Mouse (Mus musculus) hematopoietic stem cell, adult 5-6 weeks (primary cell): Measurements from ENCODE around the gene Pakap. TPM values are rescaled to one million over a fixed set of nuclear protein-coding genes. Genes with fewer than 3 reads are reported as not detected.
"Not testable (repeated sequence)": the region's sequence is repeated elsewhere in the genome, so short reads cannot be mapped to it uniquely, and the experiment has no call there.

ENCODE experiments used
- ATAC-seq, 2 experiments: fragments of 125-278 bp in 1 of 2; replicated peaks in 1 of 2; 2 replicates each; pipeline ENCODE4 v1.8.0; 2016 to 2017; ENCODE audit warnings: inconsistent platforms in 2 of 2, mild to moderate bottlenecking in 2 of 2, moderate number of reproducible peaks in 2 of 2, low read depth in 1 of 2, moderate TSS enrichment in 1 of 2; ENCODE audit not compliant: low FRiP score in 2 of 2, poor library complexity in 2 of 2, severe bottlenecking in 2 of 2, insufficient read depth in 1 of 2, low TSS enrichment in 1 of 2
- total RNA-seq: library from RNA; stranded (forward); fragments of 172-1452, 232-1000 nt; gene quantifications from 2 replicates; pipeline ENCODE4 v1.2.3, GENCODE M21; 2017

The Pakap gene
- total RNA-seq, 1 experiment from 2014 or later = not detected

- ATAC-seq = no peak
Measured at GRCm38 (mm10) chr4:57884511-57884910, 316.5 kb downstream of the Pakap start.

GRCm38 (mm10) chr4:57885186-57885585, 317.2 kb downstream of the Pakap start:
- ATAC-seq = no peak

GRCm38 (mm10) chr4:57886066-57886887, 318.3 kb downstream of the Pakap start:
- peak; percentile 22 to 33; a peak in 2 of 4 replicates for ATAC-seq

DNA sequence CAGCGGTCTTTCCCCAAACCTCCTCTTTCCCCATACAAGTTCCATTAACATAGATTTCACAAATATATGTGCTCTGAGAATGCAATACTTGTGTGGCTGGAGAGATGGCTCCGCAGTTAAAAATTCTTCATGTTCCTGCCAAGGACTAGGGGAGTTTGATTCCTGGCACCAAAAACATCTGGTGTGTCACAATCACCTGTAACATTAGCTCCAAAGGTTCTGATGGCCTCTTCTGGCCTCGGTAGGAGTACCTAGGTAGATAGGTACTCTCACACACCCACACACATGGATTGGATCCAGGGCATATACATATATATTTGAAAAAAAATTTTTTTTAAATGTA, 318.9 kb downstream of the Pakap start:
- ATAC-seq = no peak

DNA sequence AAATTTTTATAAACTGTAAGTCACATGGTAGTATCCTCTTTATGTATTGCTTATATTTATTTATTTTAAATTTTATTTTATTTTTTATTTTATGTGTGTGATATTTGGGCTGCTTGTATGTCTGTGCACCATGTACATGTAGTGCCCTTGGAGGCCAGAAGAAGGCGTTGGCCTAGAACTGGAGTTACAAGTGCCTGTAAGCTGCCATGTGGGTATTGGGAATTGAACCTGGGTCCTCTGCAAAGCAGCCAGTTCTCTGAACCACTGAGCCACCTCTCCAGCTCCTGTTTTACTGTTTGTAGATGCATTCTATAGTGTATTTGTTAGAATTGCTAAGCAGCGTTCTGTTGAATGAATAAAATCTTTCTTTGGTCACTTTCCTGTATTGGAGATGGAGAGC, 320.3 kb downstream of the Pakap start:
- ATAC-seq = no peak

DNA sequence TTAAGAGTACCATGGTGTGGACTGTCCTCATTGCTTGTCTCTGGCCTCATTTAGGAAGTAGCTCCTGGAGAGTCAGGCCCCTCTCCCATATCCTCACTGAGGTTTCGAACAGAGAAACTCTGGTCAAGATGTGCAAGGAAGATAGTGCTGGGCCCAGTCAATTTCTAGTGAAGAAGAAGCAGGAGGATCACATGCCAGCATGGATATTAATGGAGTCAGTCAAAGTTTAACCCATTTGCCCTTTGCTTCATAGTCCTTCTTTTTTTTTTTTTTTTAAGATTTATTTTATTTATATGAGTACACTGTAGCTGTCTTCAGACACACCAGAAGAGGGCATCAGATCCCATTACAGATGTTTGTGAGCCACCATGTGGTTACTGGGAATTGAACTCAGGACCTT, 321.0 kb downstream of the Pakap start:
- not testable (repeated sequence) for ATAC-seq

- ATAC-seq = no peak
Measured at GRCm38 (mm10) chr4:57889773-57890172, 321.8 kb downstream of the Pakap start.

GRCm38 (mm10) chr4:57892001-57892586, 324.1 kb downstream of the Pakap start:
- ATAC-seq = no peak

DNA sequence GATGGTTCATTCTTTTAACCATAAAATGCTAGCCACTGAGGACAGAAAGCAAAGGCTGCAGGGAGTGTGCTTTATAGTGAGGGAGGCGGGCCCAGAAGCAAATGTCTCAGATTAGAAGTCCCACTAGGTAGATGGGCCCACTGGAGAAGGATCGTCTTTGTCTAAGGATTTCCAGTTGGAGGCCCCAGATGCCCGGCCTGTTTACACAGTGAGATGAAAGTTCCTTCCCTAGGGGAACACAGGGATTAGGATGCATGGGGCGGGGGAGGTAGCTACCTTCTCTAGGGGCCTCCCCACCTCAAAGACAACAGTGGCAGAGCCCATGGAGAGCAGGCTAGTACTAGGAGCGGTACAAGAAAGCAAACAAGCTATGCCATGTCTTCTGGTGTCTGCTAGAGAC, 327.2 kb downstream of the Pakap start:
- ATAC-seq = no peak

DNA sequence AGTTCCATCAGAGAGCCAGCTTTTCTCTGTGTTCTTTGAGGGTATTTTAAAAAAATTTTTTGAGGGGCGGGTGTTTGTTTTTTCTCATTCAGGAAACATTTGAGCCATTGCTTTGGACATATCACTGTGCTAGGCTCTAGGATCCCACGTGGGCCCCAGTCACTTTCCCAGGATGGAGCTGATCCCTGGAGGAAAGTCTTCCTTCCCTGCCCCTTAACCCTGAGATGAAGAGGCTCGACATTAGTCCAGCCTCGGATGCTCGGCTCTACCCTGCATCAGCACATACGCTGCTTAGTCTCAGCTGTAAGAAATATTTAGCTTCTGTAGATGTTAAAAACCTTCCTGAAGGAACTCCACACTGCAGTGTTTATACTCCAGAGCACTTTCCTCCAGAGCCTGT, 327.9 kb downstream of the Pakap start:
- no peak for ATAC-seq

DNA sequence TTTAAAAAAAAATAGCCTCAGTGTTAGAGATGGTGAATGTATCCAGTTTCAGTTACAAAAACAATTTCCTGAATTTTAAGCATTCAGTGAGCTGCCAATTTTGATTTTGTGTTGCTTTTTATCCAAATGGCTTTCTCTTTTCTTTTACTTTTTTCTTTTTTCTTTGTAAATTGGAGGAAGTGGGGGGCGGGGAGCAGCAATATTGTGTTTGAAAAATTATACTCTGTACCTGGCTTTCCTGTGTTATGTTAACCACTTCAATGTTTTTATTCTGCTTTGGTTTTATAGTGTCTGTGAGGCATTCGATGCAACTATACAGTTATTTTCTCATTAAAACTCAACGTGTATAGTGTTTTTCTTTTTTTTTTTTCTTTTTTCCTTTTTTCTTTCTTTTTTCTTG, 328.7 kb downstream of the Pakap start:
- ATAC-seq = no peak

DNA sequence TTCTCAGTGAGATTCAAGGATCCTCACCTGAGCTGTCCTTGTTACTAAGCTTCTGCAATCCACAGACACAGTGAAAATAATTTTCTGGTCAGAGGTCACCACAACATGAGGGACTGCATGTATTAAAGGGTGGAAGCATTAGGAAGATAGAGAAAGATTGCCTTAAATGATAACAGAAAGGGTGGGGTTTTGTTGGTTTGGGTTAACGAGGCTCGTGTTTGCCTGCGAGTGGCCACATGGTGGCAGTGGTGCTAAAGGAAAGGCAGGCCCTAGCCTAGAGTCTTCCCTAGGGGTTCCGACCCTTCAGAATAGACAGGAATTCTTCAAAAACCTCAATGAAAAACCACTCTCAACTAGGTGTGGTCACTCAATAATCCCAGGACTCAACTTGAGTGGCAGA, 333.2 kb downstream of the Pakap start:
- peak; percentile 46 to 60; a peak in 2 of 4 replicates for ATAC-seq

GRCm38 (mm10) chr4:57902619-57903018, 334.6 kb downstream of the Pakap start:
- peak in 1 of 2 experiments; percentile 56; a peak in 2 of 4 replicates for ATAC-seq

DNA sequence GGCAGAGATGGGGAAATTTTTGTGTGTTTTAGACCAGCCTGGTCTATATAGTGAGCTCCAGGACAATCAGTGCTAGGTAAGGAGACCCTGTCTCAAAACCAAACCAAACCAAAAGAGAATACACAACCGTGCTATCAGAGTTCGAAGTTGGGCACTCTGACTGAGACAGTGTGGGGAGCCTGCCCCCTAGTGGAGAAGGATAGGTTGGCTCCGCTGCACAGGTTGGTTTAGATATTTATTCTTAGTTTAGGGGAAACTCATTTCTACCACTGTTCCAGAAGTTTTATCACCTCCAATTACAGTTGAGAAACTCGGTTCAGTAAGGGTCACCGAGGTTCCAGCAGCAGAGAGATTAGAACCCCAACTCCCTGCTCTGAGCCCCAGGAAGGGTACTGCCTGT, 336.2 kb downstream of the Pakap start:
- ATAC-seq = peak; percentile 64 to 67

DNA sequence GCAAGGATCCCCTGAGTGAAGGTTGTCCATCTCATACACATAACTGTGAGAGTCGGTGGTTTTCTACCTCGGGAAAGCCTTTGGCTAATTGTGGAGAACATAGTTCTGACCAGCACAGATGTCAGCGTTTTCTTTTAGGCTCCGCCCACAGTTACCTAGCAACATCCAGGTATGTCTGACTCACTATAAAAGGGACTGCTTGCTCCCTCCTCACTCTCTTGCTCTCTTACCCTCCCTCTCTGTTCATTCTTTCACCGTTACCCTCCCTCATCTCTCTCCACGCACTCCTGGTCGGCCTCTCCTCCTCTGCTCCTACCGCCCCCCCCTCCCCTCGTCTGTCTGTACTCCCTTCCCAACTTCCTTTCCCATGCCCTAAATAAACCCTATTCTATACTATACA, 336.7 kb downstream of the Pakap start:
- ATAC-seq = 0 out of 4 replicates have a peak, but pooled peaks of 1 of the 2 experiments have one; percentile 14

GRCm38 (mm10) chr4:57906708-57907107, 338.7 kb downstream of the Pakap start:
- ATAC-seq = no peak

- peak in 1 of 2 experiments; percentile 27; a peak in 1 of 4 replicates for ATAC-seq
Measured at GRCm38 (mm10) chr4:57908860-57909259, 340.9 kb downstream of the Pakap start.

DNA sequence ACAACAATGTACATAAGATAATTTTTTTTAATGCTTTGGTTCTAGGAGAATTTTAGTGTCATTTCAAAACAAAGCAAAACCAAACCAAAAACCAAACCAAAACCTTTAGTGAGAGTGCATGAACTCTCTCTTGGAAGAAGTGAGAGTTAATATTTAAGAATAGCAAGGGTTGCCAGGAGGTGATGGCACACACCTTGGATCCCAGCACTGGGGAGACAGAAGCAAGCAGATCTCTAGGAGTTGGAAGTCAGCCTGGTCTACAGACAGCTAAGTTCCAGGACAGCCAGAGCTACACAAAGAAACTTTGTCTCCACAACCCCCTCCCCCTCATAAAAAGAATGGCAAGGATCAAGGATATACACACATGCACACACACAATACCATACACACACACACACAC, 345.0 kb downstream of the Pakap start:
- no peak for ATAC-seq
